Mouse (Mus musculus) small intestine, adult 2 months (tissue): ENCODE data around the gene Dhrs9.

ENCODE experiments used
- CTCF ChIP-seq: fragments of 200-500 bp; IDR thresholded peaks from 2 replicates; pipeline ENCODE4 v1.5.1; 2012; ENCODE audit warnings: low read depth, mild to moderate bottlenecking, control low read depth, inconsistent platforms, low read length, moderate library complexity, mixed read lengths; ENCODE audit not compliant: insufficient replicate concordance, insufficient read length; ENCODE audit errors: extremely low read depth
- POLR2A ChIP-seq: fragments of 200-500 bp; IDR thresholded peaks from 2 replicates; pipeline ENCODE4 v1.6.1; 2012; ENCODE audit warnings: low read depth, mild to moderate bottlenecking, control low read depth, inconsistent platforms, low read length, moderate library complexity

DNA sequence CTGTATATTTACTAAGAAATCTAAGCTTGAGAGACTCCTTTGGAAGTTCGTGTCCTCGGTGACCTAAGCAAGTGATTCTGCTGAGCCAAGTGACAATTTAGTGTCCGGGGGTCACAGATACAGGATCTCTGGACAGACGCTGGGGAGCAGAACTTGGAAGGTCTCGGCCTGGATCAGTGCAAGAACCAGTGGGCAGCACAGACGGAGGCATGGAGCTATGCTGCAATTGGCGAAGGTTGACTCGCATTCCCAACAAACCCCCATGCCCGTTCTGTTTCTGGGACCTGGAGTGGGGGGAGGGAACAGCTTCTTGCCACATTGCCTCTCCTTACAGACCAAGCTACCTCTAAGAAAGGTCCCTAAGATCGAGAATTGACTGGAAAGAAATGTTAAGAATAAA is 46.9 kb downstream of the Dhrs9 start:
- TF ChIP-seq CTCF (no peak), POLR2A (no peak)
